Mouse (Mus musculus) urinary bladder, adult 2 months (tissue): Measurements from ENCODE around the gene Mpzl3. TPM values are rescaled to one million over a fixed set of nuclear protein-coding genes. Genes with fewer than 3 reads are reported as not detected.
A peak's percentile ranks its signal among the peaks of the same experiment; 100 is the strongest.

Experiments used
- DNase-seq: peaks from one replicate; pipeline ENCODE4 v3.0.0; 2022; ENCODE audit warnings: low spot score
- polyA plus RNA-seq: library from polyadenylated mRNA; depleted of rRNA; stranded (reverse); fragments of >200 nt; gene quantifications from 2 replicates; pipeline ENCODE4 v1.2.3, GENCODE M21; 2012; rRNA removed

Mpzl3 gene
- polyA plus RNA-seq, 1 experiment, result 11.4 TPM

DNA sequence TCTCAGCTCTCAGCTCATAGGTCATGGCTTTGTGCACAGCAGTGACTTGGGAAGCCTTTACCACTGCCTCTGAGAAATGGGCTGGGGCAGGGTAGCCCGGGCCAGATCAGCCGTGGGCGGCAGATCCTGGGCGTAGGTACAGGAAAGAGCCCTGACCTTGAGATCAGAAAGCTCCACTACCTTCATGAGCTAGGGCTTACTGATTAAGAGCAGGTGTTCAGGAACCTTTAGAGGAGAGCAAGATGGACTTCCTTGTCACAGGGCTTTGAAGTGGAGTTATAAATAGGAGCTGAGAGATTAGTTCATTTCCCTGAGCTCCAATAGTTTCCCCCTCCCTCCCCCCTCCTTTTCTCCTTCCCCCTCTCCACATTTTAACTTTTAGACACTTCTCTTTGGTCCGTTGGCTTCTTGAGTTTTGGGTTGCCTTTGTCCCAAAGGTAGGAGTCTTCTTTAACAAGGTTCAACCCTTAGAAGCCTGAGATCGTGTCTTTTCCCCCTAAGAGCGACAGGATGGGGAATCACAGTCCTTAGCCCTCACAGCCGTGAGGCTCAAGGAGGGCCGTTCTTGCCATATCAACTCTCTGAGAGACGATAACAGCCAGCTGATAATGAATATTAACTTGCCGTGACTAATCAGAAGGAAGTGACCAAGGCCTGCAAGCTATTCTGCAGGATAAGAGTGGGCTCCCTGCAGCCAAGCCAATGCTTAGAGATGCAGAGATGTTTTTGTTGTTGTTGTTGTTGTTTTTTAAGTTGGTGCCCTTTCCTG, 48.4 kb downstream of the Mpzl3 start:
- no peak for DNase-seq

GRCm38 (mm10) chr9:45105596-45106374, 50.8 kb downstream of the Mpzl3 start:
- no peak for DNase-seq

- no peak for DNase-seq
These were observed 60.7 kb downstream of the Mpzl3 start for GRCm38 (mm10) chr9:45115706-45116105.

DNA sequence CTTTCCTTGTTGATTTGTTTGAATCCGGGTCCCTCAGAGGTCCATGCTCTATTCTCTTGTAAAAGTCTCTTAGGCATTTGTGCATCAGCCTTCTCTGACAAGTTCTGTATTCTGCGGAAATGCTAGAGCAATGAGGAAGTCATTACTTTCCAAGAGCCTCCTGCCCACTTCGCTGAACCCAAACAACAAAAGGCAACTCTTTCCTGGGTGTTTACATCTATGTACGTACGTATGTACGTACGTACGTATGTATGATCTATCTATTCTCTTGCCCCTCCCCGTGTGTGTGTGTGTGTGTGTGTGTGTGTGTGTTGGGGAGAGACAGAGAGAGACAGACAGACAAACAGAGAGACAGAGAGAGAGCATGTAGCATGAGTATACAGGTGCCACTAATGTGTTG, 61.8 kb downstream of the Mpzl3 start:
- no peak for DNase-seq

DNA sequence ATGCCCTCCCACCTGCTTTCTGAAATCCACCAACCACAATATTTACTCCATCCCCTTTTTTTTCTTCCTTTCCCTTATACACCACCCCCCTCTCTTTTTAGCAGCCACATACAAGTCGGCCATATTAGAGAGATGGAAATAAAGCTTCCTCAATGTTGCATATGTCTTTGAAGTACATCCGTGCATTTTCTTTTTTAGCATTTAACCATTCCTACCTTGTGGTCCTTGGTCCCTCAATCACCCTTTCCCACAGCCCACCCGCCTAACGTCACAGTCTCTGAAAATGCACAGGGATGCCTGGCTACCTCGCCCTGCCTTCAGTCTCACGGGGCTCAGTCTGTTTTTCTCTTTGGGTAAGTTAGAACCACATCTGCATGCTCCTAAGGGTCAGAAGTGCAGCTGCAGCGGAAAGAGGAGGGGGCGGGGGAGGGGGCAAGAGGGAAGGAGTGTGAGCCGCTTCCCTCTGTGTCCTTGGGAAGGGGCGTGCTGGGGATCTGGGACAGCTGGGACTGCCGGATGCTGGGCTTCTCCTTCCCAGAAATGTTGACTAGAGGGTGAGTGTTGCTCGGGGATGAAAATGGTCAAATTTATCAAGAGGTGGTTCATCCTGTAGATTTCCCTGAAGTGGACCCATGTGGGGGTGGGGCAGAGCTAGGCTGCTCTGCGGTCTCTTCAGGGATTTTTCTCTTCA, 62.9 kb downstream of the Mpzl3 start, which contains the start of gene Scn2b:
Gene Scn2b, plus strand, starts transcription at position 42 of the 691 bp plus-strand sequence.
- DNase-seq, result no peak

DNA sequence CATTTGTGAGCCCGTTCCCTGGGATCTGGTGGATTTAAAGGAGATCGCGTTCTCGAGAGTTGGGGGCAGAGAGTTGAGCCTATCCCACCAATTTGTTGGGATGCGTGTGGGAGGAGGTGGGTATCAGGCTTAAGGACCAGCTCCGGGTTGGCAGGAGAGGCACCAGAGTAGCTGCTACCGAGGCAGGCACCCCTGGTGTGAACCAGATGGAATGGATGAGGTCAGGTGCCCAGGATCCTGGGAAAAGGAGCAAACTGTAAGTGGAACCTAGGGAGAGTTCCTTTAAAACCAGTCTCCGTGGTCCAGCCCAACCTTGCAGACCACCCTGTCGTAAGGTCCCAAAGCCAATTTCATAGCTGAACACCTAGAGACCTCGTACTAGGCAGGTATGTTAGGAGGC, 63.6 kb downstream of the Mpzl3 start:
- no peak for DNase-seq

DNA sequence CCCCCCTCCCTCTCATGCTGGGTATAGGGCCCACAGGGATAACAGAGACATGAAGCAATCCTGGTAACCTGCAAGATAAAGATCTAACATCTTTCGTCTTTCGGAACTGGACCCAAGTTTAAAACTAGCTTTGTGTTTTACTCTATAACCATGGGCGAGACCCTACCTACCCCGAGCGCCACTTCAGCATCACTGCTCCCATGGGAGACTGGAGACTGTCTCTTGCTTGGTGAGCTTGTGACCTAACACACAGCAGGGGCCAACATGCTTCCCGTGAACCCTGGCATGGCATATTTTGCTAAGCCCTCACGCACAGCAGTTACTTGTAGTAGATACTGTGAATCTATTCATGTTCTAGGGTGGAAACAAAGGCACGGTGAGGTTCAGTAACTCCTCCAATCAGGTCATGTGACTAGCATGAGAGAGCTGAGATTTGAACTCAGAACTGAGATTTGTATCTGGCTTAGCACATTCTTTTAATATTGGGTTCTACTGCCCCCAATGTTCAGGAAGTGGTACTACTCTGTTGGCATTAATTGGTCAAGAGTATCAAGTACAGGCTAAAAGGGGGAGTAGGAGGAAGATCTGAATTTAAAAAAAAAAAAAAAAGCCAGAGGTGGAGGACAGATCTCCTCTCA, 64.4 kb downstream of the Mpzl3 start:
- no peak for DNase-seq

- no peak for DNase-seq
These were observed 65.1 kb downstream of the Mpzl3 start for GRCm38 (mm10) chr9:45119954-45120530.

DNA sequence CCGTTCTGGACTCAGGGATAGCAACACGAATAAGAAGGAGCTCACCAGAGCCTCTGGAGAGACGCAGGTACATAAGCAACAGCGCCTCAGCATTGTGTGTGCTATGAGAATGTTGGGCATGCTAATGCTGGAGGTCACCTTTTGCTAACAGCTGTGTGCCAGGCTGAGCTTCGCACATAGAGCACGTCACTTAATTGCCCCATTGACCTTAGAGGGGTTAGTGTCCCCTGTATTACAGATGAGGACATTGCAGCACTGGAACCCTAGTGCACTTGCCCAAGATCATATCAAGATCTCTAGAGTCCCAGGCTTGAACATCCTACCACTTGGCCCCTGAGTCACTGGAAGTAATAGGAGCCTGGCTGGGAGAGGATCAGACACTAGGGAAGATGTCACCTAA, 65.6 kb downstream of the Mpzl3 start:
- no peak for DNase-seq

- DNase-seq, result no peak
These were observed 66.0 kb downstream of the Mpzl3 start for GRCm38 (mm10) chr9:45121001-45121400.

- peak; percentile 49 for DNase-seq
These were observed 66.8 kb downstream of the Mpzl3 start for GRCm38 (mm10) chr9:45121769-45122168.

DNA sequence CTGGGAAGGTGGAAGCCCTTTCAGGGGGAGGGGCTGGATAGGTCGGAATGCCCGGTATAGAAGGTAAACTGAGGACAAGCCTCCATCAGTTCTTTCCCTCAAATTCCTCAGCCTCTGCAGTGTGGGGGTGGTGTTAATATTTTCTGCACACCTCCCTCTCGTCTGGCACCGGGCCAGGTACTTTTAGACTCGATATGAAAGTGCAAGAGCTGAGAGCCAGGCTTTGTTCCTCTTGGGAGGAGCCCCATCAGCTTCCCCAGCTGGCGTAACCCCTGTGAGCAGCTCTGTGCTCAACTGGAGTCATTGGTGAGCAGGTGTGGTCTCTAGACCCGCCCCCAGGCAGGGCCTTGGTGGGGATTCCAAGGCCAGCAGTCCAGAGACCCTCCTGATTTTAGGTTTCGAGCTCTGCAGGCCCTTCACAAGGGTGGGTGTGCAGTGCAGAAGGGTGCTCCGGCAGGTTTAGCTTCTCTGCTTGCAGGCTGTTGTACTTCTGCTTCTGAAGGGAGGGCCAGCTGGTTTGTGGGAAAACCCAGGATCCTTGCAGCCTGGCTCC, 67.3 kb downstream of the Mpzl3 start:
- no peak for DNase-seq

GRCm38 (mm10) chr9:45125211-45125610, 70.2 kb downstream of the Mpzl3 start:
- no peak for DNase-seq

DNA sequence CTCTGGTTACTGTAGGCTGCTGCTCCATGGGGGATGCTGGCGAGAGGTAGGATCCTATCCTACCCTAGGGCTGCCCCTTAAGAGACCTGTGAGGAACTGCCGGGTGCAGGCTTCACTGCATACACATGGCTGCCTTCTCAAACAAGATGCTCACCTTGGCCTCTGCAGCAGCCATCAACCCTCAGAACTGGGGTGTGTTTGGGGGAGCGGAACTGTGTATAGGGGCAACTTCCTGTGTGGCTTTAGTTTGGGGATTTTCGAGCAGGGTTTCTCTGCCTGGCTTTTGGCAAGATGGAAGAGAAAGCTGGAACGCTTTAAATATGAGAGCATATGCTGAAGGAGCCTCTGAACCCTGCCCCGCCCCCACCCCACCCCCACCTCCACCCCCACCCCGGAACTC, 72.0 kb downstream of the Mpzl3 start:
- DNase-seq, result no peak

Other genes starting within 250 kb of the Mpzl3 start
- gene Kmt2a, start 173.9 kb upstream of the Mpzl3 start, polyA plus RNA-seq, result 11.7 and 16.2 TPM in 2 replicates
- 679 and 839 TPM in 2 replicates for gene Atp5l, start 134.4 kb upstream of the Mpzl3 start, polyA plus RNA-seq
- 23.2 and 29.1 TPM in 2 replicates for gene Ube4a, start 89.6 kb upstream of the Mpzl3 start, polyA plus RNA-seq
- gene Cd3g, start 74.8 kb upstream of the Mpzl3 start, polyA plus RNA-seq, result 1.5 and 1.8 TPM in 2 replicates
- 0.55 and 0.68 TPM in 2 replicates for gene Cd3d, start 73.4 kb upstream of the Mpzl3 start, polyA plus RNA-seq
- 0.94 and 0.98 TPM in 2 replicates for gene Cd3e, start 45.6 kb upstream of the Mpzl3 start, polyA plus RNA-seq
- 53.5 and 62.3 TPM in 2 replicates for gene Mpzl2, start 15.4 kb upstream of the Mpzl3 start, polyA plus RNA-seq
- gene Jaml, start 24.0 kb downstream of the Mpzl3 start, polyA plus RNA-seq, result 1.4 and 1.5 TPM in 2 replicates
- 0.33 and 0.44 TPM in 2 replicates for gene Scn2b, start 62.6 kb downstream of the Mpzl3 start, polyA plus RNA-seq
- gene Scn4b, start 83.2 kb downstream of the Mpzl3 start, polyA plus RNA-seq, result 0.98 and 1.3 TPM in 2 replicates
- gene BC049352, start 126.8 kb downstream of the Mpzl3 start, polyA plus RNA-seq, result 0.06 TPM in 2 replicates
- gene Tmprss4, start 148.9 kb downstream of the Mpzl3 start, polyA plus RNA-seq, result 5.6 and 5.9 TPM in 2 replicates
- 5.1 and 5.3 TPM in 2 replicates for gene Il10ra, start 214.0 kb downstream of the Mpzl3 start, polyA plus RNA-seq